Mouse (Mus musculus) neural tube, embryonic 11.5 days (tissue): Measurements from ENCODE around the gene Vcan. TPM values are rescaled to one million over a fixed set of nuclear protein-coding genes. Genes with fewer than 3 reads are reported as not detected.
A peak's percentile ranks its signal among the peaks of the same experiment; 100 is the strongest.

Source experiments
- ATAC-seq: fragments of 200-750 bp; cut with Nextera tagmentation; 2 replicates; pipeline ENCODE4 v1.8.0; 2017; ENCODE audit warnings: moderate number of reproducible peaks, mild to moderate bottlenecking, moderate TSS enrichment, moderate library complexity; ENCODE audit not compliant: insufficient read depth, low FRiP score, low TSS enrichment
- DNase-seq: peaks from one replicate; pipeline ENCODE4 v3.0.0-alpha.2; 2015; ENCODE audit warnings: low spot score
- H3K27ac ChIP-seq: fragments of 300-500 bp; sonication (generic); 2 replicates; pipeline ENCODE4 v1.5.1; 2014; ENCODE audit warnings: low read depth, mild to moderate bottlenecking, low read length
- H3K27me3 ChIP-seq: fragments of 300-500 bp; sonication (generic); 2 replicates; pipeline ENCODE4 v1.6.1; 2014; ENCODE audit warnings: mild to moderate bottlenecking, low read length, mixed read lengths; ENCODE audit not compliant: control insufficient read depth, insufficient read depth
- H3K36me3 ChIP-seq: fragments of 300-500 bp; sonication (generic); 2 replicates; pipeline ENCODE4 v1.6.1; 2014; ENCODE audit warnings: mild to moderate bottlenecking, low read length, moderate library complexity, mixed read lengths; ENCODE audit not compliant: control insufficient read depth, insufficient read depth
- H3K4me1 ChIP-seq: fragments of 300-500 bp; sonication (generic); 2 replicates; pipeline ENCODE4 v1.6.1; 2014; ENCODE audit warnings: low read length, mixed read lengths; ENCODE audit not compliant: control insufficient read depth, insufficient read depth
- H3K4me2 ChIP-seq: fragments of 300-500 bp; sonication (generic); 2 replicates; pipeline ENCODE4 v1.6.1; 2014; ENCODE audit warnings: low read depth, mild to moderate bottlenecking, moderate library complexity
- H3K4me3 ChIP-seq: fragments of 300-500 bp; sonication (generic); 2 replicates; pipeline ENCODE4 v1.5.1; 2014; ENCODE audit warnings: low read depth, low read length
- H3K9ac ChIP-seq: fragments of 300-500 bp; sonication (generic); 2 replicates; pipeline ENCODE4 v1.6.1; 2014; ENCODE audit warnings: mild to moderate bottlenecking, low read length
- H3K9me3 ChIP-seq: fragments of 300-500 bp; sonication (generic); 2 replicates; pipeline ENCODE4 v1.6.1; 2016; ENCODE audit warnings: low read length; ENCODE audit not compliant: control insufficient read depth
- WGBS: fragments of 180-500 bp; shearing (Covaris S2); extraction: QIAGEN DNeasy Blood & Tissue Kit; methylation state at CpG from one replicate; pipeline ENCODE4 v1.1.7; 2014; 5-methylcytosine and 5-hydroxymethylcytosine counted together
- polyA plus RNA-seq: library from polyadenylated mRNA; unstranded; fragments of >200 nt; fragmentation: Nextera tagmentation; extraction: Ambion mirVana; gene quantifications from 2 replicates; pipeline ENCODE4 v1.2.1, GENCODE M21; 2014

Gene Vcan
- 63.0 and 68.6 TPM in 2 replicates for polyA plus RNA-seq

GRCm38 (mm10) chr13:89741766-89742685 is at the start of gene Vcan:
Gene Vcan (minus strand): TSS chr13:89742509.
- no peaks in the 10 kb centered on the region for H3K27me3 ChIP-seq
- DNase-seq (peak; percentile 79), ATAC-seq (peak; percentile 24)

GRCm38 (mm10) chr13:89791475-89791874 is 49.2 kb upstream of the Vcan start:
- Histone ChIP-seq H3K36me3 (no peaks in the 10 kb centered on the region), H3K27me3 (no peaks in the 10 kb centered on the region), H3K9me3 (no peaks in the 10 kb centered on the region), H3K27ac (no peak overlapping the region), H3K4me1 (no peaks in the 10 kb centered on the region), H3K4me3 (no peak overlapping the region), H3K9ac (no peak overlapping the region), H3K4me2 (no peak overlapping the region)
- 59% methylated on average over 5 of the region's 5 CpGs for WGBS
- no peak for ATAC-seq
- no peak for DNase-seq

More at GRCm38 (mm10) chr13:89741766-89742685, at the start of gene Vcan:
- Histone ChIP-seq H3K36me3 (no peaks in the 10 kb centered on the region), H3K4me1 (peaks cover 3% of the 10 kb centered on the region), H3K27ac (peak within 1 kb of the TSS; percentile 78), H3K9me3 (no peaks in the 10 kb centered on the region), H3K9ac (peak within 1 kb of the TSS; percentile 84), H3K4me2 (peak within 1 kb of the TSS; percentile 90), H3K4me3 (peak within 1 kb of the TSS; percentile 64)
- WGBS = under 1% methylated on average over 40 of the region's 40 CpGs

DNA sequence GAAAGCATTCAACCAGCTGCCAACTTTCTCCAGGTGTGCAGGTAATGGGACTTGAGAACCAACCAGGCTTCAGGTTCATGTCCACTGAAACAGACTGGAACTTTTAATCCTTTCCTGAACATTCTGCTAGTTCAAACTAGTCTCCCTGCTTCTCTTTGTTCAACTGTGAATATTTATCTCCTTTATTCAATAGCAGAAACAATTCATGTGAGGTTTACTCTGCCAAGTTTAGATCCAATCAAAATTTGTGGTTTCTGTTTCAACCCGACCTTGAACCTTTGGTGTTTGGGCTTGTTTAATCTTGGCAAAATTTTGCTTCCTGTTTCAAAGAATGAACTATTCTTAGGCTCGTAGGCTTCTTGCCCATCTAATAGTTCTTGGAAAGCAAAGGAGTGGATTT is 40.6 kb upstream of the Vcan start:
- no peaks in the 10 kb centered on the region for H3K36me3 ChIP-seq
- WGBS = 80% methylated on average over 2 of the region's 2 CpGs
- H3K4me3 ChIP-seq = no peak overlapping the region
- DNase-seq (no peak), ATAC-seq (no peak)
- no peak overlapping the region for H3K27ac ChIP-seq
- no peaks in the 10 kb centered on the region for H3K4me1 ChIP-seq
- no peak overlapping the region for H3K4me2 ChIP-seq
- H3K9ac ChIP-seq = no peak overlapping the region
- no peaks in the 10 kb centered on the region for H3K27me3 ChIP-seq
- H3K9me3 ChIP-seq = no peaks in the 10 kb centered on the region

DNA sequence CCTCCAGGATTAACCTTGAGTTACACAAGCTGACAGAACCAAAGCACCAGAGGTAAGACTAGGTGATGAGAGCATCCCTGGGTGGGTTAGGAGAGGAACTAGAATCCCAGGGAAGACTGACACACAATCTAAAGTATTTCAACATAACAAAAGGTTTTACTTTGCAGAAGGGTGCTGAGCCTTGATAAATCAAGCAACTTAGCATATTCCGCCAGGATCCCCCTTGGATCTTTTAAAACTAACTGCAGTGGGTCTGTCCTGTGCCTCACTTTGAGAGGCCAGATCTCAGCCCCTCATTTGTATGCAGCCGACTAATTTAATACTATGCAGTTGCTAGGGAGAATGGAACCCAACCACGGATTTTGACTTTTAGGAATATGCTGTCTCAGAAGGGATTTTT is 38.0 kb upstream of the Vcan start:
- Histone ChIP-seq H3K9ac (no peak overlapping the region), H3K4me2 (no peak overlapping the region), H3K27me3 (no peaks in the 10 kb centered on the region), H3K4me1 (no peaks in the 10 kb centered on the region), H3K27ac (no peak overlapping the region), H3K4me3 (no peak overlapping the region), H3K36me3 (no peaks in the 10 kb centered on the region), H3K9me3 (no peaks in the 10 kb centered on the region)
- DNase-seq = no peak
- 54% methylated on average over 3 of the region's 3 CpGs for WGBS
- ATAC-seq = no peak

DNA sequence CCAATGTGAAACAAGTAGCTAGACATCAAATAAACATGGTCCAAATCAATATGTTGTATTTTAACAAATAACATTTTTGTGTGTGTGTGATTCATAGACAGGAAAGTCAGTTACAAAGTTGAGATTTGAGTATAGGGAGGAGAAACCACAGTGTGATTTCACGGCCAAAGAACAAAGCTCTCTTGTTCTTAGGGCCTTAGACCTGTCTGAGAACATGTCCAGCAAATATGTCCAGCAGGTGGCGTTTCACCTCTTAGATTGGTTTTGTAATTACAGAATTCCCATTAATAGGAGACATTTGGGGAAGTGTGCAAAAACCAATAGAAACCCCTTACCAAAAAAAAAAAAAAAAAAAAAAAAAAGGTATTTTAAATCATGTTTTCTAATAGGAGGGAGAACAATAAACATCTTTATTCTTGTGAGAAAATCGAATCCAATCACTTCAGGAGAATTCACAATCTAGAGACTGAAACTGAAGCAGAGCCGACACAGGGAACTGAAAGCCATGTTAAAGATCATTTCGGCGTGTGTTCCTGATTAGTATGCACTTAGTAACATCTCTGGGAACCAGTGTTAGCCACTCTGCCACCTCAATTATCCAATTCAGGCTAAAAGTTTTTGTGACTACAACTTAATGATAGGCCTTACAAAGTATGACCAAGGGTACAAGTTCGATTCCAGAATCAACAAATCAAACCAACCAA is 37.1 kb upstream of the Vcan start:
- Histone ChIP-seq H3K9me3 (no peaks in the 10 kb centered on the region), H3K9ac (no peak overlapping the region), H3K27ac (no peak overlapping the region), H3K27me3 (no peaks in the 10 kb centered on the region), H3K4me2 (no peak overlapping the region), H3K4me3 (no peak overlapping the region), H3K4me1 (no peaks in the 10 kb centered on the region), H3K36me3 (no peaks in the 10 kb centered on the region)
- DNase-seq (peak; percentile 71), ATAC-seq (peak; percentile 41; the same call in 1 of the 2 replicates)
- WGBS = 63% methylated on average over 7 of the region's 7 CpGs

DNA sequence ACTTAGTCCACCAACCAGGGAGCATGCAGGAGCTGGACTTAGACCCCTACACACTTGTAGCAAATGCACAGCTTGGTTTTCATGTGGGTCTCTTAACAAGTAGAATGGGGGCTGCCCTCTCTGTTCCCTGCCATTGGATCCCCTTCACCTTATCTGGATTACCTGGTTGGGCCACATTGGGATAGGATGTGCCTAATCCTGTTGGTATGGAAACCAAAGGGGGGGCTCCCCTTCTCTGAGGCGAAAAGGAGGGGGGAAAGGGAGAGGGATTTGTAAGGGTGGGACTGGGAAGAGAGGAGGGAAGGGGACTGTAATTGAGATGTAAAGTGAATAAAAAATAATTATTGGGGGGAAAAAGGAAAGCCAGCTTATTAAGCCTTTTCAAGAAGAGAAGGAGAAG is 35.5 kb upstream of the Vcan start:
- H3K9ac ChIP-seq = no peak overlapping the region
- 71% methylated on average over 1 of the region's 1 CpGs for WGBS
- ATAC-seq = no peak
- no peak overlapping the region for H3K4me2 ChIP-seq
- no peaks in the 10 kb centered on the region for H3K27me3 ChIP-seq
- no peak overlapping the region for H3K4me3 ChIP-seq
- H3K36me3 ChIP-seq = no peaks in the 10 kb centered on the region
- no peak overlapping the region for H3K27ac ChIP-seq
- H3K4me1 ChIP-seq = no peaks in the 10 kb centered on the region
- no peaks in the 10 kb centered on the region for H3K9me3 ChIP-seq
- DNase-seq = no peak

DNA sequence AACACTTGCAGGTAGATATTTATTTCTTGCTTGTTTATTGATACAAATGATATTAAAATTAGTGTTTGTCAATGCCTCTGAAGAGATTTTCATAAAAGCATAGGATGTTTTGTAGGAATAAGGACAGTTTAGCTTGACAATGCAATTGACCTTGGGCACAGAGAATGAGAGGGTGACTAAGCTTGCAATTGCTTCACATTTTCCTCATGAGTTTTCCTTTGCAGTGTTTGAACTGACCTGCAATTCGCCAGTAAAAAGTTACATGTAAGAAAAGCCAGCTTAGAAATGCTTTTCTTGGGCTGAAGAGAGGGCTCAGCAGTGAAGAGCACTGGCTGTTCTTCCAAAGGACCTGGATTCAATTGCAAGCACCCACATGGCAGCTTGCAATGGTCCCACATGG is 34.8 kb upstream of the Vcan start:
- Histone ChIP-seq H3K9me3 (no peaks in the 10 kb centered on the region), H3K36me3 (no peaks in the 10 kb centered on the region), H3K4me2 (no peak overlapping the region), H3K4me3 (no peak overlapping the region), H3K4me1 (no peaks in the 10 kb centered on the region), H3K9ac (no peak overlapping the region), H3K27ac (no peak overlapping the region), H3K27me3 (no peaks in the 10 kb centered on the region)
- DNase-seq (no peak), ATAC-seq (no peak)
- WGBS = 82% methylated on average over 1 of the region's 1 CpGs

GRCm38 (mm10) chr13:89766551-89766950 is 24.2 kb upstream of the Vcan start:
- no peak overlapping the region for H3K4me3 ChIP-seq
- no peak for DNase-seq
- ATAC-seq = no peak
- no peaks in the 10 kb centered on the region for H3K36me3 ChIP-seq
- 74% methylated on average over 1 of the region's 1 CpGs for WGBS
- H3K4me1 ChIP-seq = no peaks in the 10 kb centered on the region
- no peak overlapping the region for H3K27ac ChIP-seq
- H3K4me2 ChIP-seq = no peak overlapping the region
- no peak overlapping the region for H3K9ac ChIP-seq
- no peaks in the 10 kb centered on the region for H3K9me3 ChIP-seq
- H3K27me3 ChIP-seq = no peaks in the 10 kb centered on the region
